Mouse (Mus musculus) forebrain, embryonic 16.5 days (tissue): ENCODE data around the gene Atxn10. TPM values are rescaled to one million over a fixed set of nuclear protein-coding genes. Genes with fewer than 3 reads are reported as not detected.

Experiments
- ATAC-seq: fragments of 200-750 bp; cut with Nextera tagmentation; 2 replicates; pipeline ENCODE4 v1.8.0; 2017; ENCODE audit warnings: mild to moderate bottlenecking, moderate library complexity
- H3K27ac ChIP-seq: fragments of 300-500 bp; sonication (generic); 2 replicates; pipeline ENCODE4 v1.5.1; 2014; ENCODE audit warnings: low read length, control low read depth
- H3K27me3 ChIP-seq: fragments of 300-500 bp; sonication (generic); replicated peaks from 2 replicates; pipeline ENCODE4 v1.6.1; 2014; ENCODE audit warnings: low read length; ENCODE audit not compliant: control insufficient read depth, insufficient read depth
- H3K36me3 ChIP-seq: fragments of 300-500 bp; sonication (generic); 2 replicates; pipeline ENCODE4 v1.6.1; 2014; ENCODE audit not compliant: control insufficient read depth, insufficient read depth
- H3K4me1 ChIP-seq: fragments of 300-500 bp; sonication (generic); replicated peaks from 2 replicates; pipeline ENCODE4 v1.6.1; 2014; ENCODE audit warnings: low read length; ENCODE audit not compliant: control insufficient read depth, insufficient read depth
- H3K4me2 ChIP-seq: fragments of 300-500 bp; sonication (generic); 2 replicates; pipeline ENCODE4 v1.6.1; 2014; ENCODE audit warnings: mild to moderate bottlenecking, low read length, control low read depth
- H3K4me3 ChIP-seq: fragments of 300-500 bp; sonication (generic); replicated peaks from 2 replicates; pipeline ENCODE4 v1.5.1; 2014; ENCODE audit warnings: mild to moderate bottlenecking, low read length, control low read depth
- H3K9ac ChIP-seq: fragments of 300-500 bp; sonication (generic); replicated peaks from 2 replicates; pipeline ENCODE4 v1.6.1; 2014; ENCODE audit warnings: low read depth, low read length, control low read depth
- H3K9me3 ChIP-seq: fragments of 300-500 bp; sonication (generic); 2 replicates; pipeline ENCODE4 v1.6.1; 2016; ENCODE audit warnings: low read length; ENCODE audit not compliant: control insufficient read depth
- WGBS: fragments of 180-500 bp; shearing (Covaris S2); extraction: QIAGEN DNeasy Blood & Tissue Kit; methylation state at CpG from one replicate; pipeline ENCODE4 v1.1.7; 2014; 5-methylcytosine and 5-hydroxymethylcytosine counted together
- polyA plus RNA-seq: library from polyadenylated mRNA; unstranded; fragments of >200 nt; fragmentation: Nextera tagmentation; extraction: Ambion mirVana; gene quantifications from 2 replicates; pipeline ENCODE4 v1.2.1, GENCODE M21; 2015

The Atxn10 gene
- polyA plus RNA-seq, 1 experiment from 2014 or later, result 531 TPM

DNA sequence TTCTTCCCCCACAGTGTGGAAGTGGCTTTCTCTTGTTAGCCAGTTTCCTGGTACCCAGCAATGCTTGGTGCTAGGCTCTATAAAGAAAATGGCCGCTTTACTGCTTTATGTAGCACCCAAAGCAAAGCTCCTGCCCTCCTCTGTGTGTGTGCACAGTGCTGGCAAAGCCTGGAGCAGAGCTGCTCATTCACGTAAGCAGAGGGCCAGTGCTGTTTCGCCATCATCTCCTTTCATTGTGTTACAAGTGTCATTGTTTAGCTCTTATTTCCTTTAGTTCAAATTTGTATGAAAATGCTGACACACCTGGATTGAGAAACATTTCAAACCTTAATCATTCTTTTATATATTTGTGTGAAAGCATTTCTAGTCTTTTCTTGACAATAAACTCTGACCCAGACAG, 69.5 kb downstream of the Atxn10 start:
- Histone ChIP-seq H3K9me3 (no peaks in the 10 kb centered on the region), H3K9ac (no peak overlapping the region), H3K27ac (peak overlapping the region; percentile 48), H3K4me2 (no peak overlapping the region), H3K36me3 (no peaks in the 10 kb centered on the region), H3K4me3 (no peak overlapping the region), H3K27me3 (no peaks in the 10 kb centered on the region), H3K4me1 (peaks cover 31% of the 10 kb centered on the region)
- WGBS, result 68% methylated on average over 3 of the region's 3 CpGs
- ATAC-seq, result no peak

DNA sequence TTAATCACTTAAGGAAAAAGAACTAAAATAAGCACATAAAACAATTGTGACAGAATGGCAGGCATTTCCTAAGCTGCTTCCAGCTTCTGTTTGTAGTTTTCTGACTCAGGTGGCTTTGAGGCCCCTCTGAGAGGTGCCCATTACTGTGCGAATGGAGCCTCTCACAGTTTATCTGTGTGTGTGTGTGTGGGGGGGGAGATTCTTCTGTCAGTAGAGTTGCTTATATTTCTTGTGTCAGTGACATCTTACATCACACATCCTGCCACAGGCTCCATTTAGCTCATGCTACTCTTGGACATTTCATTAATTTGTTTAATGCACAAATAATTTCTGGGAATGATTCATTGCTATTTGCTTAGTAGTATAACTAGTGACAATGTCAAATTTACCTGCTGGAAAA, 70.8 kb downstream of the Atxn10 start:
- H3K27me3 ChIP-seq, result no peaks in the 10 kb centered on the region

DNA sequence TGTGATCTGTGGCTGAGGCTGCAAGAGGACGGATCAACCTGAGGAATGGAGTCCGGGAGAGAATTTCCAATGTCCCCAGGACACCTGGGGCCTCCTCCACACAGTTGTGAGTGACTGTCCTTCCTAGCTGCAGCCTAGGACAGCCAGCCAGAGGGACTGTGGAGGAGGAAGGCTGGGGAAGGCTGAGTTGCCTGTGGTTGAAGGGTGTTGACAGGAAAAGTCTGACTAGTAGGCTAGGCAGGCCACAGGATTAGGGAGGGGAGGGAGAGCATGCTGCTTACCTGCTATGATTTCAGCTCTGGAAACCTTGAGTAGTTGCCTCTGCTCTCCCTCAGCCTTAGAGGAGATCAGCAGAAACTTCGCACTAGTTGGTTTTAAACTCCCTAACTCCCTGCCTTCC, 71.3 kb downstream of the Atxn10 start:
- ATAC-seq, result no peak

More for the DNA sequence above, 70.8 kb downstream of the Atxn10 start:
- H3K9ac ChIP-seq, result no peak overlapping the region
- H3K4me3 ChIP-seq, result no peak overlapping the region
- ATAC-seq, result no peak
- H3K27ac ChIP-seq, result no peak overlapping the region
- no peaks in the 10 kb centered on the region for H3K36me3 ChIP-seq
- peaks cover 29% of the 10 kb centered on the region for H3K4me1 ChIP-seq
- no peak overlapping the region for H3K4me2 ChIP-seq
- WGBS, result 53% methylated on average over 1 of the region's 1 CpGs
- H3K9me3 ChIP-seq, result no peaks in the 10 kb centered on the region

DNA sequence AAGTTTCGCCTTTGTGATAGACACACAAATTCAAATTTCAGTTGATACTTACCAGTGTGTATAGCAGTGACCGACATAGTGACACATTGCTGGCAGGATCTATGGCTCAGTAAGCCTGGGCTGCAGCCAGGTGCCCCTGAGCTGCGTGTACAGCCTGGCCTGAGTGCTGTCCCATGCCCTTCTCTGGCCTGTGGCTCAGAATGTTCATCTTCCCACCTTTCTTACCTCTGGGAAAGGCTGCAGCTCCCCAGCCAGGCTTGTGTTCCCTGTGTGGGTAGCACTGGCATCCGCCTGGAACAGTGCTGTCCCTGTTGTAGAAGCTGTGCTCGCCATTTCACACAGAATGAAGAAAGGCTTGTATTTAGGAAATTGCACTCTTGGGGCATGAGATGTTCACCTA, 72.7 kb downstream of the Atxn10 start:
- Histone ChIP-seq H3K27ac (no peak overlapping the region), H3K36me3 (no peaks in the 10 kb centered on the region), H3K4me3 (no peak overlapping the region), H3K4me1 (peaks cover 16% of the 10 kb centered on the region), H3K9ac (no peak overlapping the region), H3K9me3 (no peaks in the 10 kb centered on the region), H3K27me3 (no peaks in the 10 kb centered on the region), H3K4me2 (no peak overlapping the region)
- 69% methylated on average over 5 of the region's 5 CpGs for WGBS
- no peak for ATAC-seq

More for the DNA sequence above, 71.3 kb downstream of the Atxn10 start:
- Histone ChIP-seq H3K27me3 (no peaks in the 10 kb centered on the region), H3K36me3 (no peaks in the 10 kb centered on the region), H3K9me3 (no peaks in the 10 kb centered on the region), H3K4me1 (peaks cover 24% of the 10 kb centered on the region), H3K4me3 (no peak overlapping the region), H3K9ac (no peak overlapping the region), H3K27ac (no peak overlapping the region), H3K4me2 (no peak overlapping the region)
- WGBS, result 92% methylated on average over 3 of the region's 3 CpGs

DNA sequence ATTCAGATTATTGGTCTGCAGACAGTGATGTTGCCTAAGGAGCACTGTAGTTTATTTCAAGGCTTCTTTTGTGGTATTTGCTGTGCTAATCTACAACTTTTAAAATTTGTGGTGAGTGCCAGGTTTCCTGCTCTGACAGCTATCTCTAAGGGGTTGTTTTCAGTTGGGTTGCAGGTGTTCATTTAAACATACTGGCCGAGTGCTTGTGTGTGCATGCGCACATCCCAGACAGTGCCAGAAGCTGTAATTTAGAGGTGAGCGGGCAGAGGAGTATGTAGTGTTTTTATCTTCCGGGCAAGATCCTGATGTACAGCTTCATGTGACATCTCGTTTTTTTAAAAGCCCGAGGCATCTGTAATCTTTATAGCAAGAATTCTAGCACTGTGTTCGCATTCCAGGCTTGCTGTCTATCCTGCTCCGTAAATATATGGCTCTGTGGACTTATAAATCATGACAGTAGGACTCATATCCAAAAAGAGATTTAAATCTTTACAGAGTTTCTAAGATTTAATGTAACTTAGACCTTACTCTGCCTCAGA, 73.3 kb downstream of the Atxn10 start:
- H3K4me1 ChIP-seq, result peaks cover 13% of the 10 kb centered on the region
- WGBS, result 79% methylated on average over 8 of the region's 8 CpGs
- H3K27me3 ChIP-seq, result no peaks in the 10 kb centered on the region
- no peak overlapping the region for H3K27ac ChIP-seq
- H3K4me3 ChIP-seq, result no peak overlapping the region
- H3K9ac ChIP-seq, result no peak overlapping the region
- H3K4me2 ChIP-seq, result no peak overlapping the region
- no peaks in the 10 kb centered on the region for H3K9me3 ChIP-seq
- no peaks in the 10 kb centered on the region for H3K36me3 ChIP-seq
- no peak for ATAC-seq

DNA sequence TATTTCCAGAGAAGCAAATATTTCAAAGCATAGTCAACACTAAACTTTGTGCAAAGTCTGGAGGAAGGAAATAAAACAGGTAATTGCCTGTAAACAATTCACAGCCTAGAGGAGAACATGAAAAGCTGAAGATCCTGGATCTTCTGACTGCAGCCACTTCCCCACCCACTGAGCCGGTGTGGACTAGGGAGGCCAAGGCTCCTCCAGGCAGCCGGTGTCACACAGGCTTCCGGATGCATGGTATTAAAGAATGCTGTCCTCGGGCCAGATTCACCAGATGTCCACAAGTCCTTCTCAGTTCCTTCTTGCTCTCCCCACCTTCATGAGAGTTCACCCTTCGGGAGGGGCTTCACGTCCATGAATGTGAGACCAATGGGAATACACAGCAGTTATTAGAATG, 73.8 kb downstream of the Atxn10 start:
- Histone ChIP-seq H3K27me3 (no peaks in the 10 kb centered on the region), H3K4me1 (peaks cover 9% of the 10 kb centered on the region), H3K27ac (no peak overlapping the region), H3K4me2 (no peak overlapping the region), H3K4me3 (no peak overlapping the region), H3K9me3 (no peaks in the 10 kb centered on the region), H3K36me3 (no peaks in the 10 kb centered on the region), H3K9ac (no peak overlapping the region)
- 74% methylated on average over 6 of the region's 6 CpGs for WGBS
- ATAC-seq, result no peak

DNA sequence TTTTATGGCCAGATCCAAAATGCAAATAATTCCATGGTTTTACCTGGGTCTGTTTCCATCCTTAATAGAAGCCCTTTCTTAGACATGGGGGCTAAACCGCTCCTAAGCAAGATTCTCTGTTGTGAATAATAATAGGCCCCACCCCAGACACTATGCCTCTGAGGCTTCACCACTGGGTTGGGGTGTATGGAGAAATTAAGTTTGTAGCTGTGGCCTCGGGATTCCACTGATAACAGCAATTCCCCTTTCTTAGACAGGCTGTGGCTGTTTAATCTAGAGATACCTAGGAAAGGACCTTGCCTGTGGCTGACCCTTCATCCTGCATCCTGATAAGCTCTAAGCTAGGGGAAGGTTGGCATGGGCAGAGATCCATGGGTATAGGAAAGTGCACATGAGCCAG, 78.6 kb downstream of the Atxn10 start:
- Histone ChIP-seq H3K9ac (no peak overlapping the region), H3K27me3 (no peaks in the 10 kb centered on the region), H3K4me3 (no peak overlapping the region), H3K4me2 (no peak overlapping the region), H3K27ac (no peak overlapping the region), H3K4me1 (no peaks in the 10 kb centered on the region), H3K9me3 (no peaks in the 10 kb centered on the region), H3K36me3 (no peaks in the 10 kb centered on the region)
- 95% methylated on average over 2 of the region's 2 CpGs for WGBS
- no peak for ATAC-seq

DNA sequence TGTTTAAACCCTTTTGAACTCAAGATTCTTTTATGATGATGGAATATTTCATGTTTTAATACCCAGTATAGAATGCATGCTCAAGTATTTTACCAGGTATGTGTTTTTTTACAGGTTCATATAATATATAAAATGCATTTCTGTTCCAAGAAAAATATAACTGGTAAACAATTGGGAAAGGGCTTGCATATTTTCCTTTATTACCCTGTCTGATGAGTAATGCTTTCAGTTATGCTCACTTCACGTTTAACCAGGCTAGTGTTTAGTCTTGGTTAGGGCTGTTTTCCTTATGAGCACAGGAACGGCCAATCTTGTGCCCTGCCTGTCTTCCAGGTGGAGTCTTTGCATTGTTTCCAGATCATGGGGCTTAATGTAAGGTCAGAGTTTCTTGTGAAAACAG, 84.6 kb downstream of the Atxn10 start:
- Histone ChIP-seq H3K36me3 (no peaks in the 10 kb centered on the region), H3K27ac (no peak overlapping the region), H3K27me3 (no peaks in the 10 kb centered on the region), H3K9ac (no peak overlapping the region), H3K4me3 (no peak overlapping the region), H3K9me3 (no peaks in the 10 kb centered on the region), H3K4me2 (no peak overlapping the region), H3K4me1 (no peaks in the 10 kb centered on the region)
- WGBS, result 75% methylated on average over 2 of the region's 2 CpGs
- ATAC-seq, result no peak

DNA sequence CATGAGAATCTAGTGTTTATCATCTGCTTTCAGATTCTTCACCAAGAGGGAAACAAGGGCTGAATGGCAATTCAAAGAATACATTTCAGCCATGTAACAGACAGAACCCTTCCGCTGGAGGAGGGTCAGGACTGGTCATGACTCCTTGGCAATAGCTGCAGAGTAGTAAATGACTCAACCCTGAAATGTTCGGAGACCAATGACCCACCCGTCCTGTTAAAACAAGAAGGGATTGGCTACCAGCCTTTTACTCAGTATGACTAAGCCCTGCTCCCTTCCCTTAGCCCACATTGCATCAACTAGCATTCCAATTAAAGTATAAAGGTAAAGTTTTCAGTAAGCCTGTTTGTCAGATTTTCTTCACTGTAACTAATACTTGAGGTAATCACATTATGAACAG, 88.2 kb downstream of the Atxn10 start:
- no peak for ATAC-seq
- Histone ChIP-seq H3K9me3 (no peaks in the 10 kb centered on the region), H3K36me3 (no peaks in the 10 kb centered on the region), H3K27me3 (no peaks in the 10 kb centered on the region), H3K4me2 (no peak overlapping the region), H3K9ac (no peak overlapping the region), H3K4me1 (no peaks in the 10 kb centered on the region; the same call in 1 of the 2 replicates), H3K27ac (no peak overlapping the region), H3K4me3 (no peak overlapping the region)
- WGBS, result 54% methylated on average over 3 of the region's 3 CpGs

DNA sequence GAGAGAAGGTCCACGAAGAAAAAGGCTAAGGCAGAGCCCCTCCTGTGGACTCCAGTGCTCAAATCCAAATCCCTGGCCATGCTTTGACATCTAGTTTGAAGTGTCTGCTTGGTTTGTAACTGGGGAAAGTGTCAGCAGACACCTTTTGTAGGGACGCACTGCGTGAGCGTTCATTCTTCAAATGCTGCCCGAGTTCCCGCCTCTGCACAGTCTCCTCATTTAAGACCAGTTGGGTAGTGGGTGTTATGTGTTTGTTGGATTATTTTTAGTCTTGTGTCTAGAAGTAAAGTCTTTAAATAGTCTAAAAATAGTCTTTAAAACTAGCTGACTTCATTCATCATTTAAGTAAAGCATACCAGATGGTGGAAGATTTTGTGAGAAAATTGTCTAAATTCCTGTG, 92.1 kb downstream of the Atxn10 start:
- H3K4me1 ChIP-seq, result no peaks in the 10 kb centered on the region; the same call in 1 of the 2 replicates
- 82% methylated on average over 6 of the region's 6 CpGs for WGBS
- ATAC-seq, result no peak

More for the DNA sequence above, 92.1 kb downstream of the Atxn10 start:
- Histone ChIP-seq H3K27ac (no peak overlapping the region), H3K36me3 (no peaks in the 10 kb centered on the region), H3K4me2 (no peak overlapping the region), H3K9ac (no peak overlapping the region), H3K4me3 (no peak overlapping the region), H3K27me3 (no peaks in the 10 kb centered on the region), H3K9me3 (no peaks in the 10 kb centered on the region)
